Mouse (Mus musculus): ENCODE data around the gene Clspn. TPM values are rescaled to one million over a fixed set of nuclear protein-coding genes. Genes with fewer than 3 reads are reported as not detected.
"Not testable (repeated sequence)": the region's sequence is repeated elsewhere in the genome, so short reads cannot be mapped to it uniquely, and the experiment has no call there.

Clspn gene
- 1 to 10 TPM; 1.1 to 2.5 TPM for total RNA-seq (2021)

DNA sequence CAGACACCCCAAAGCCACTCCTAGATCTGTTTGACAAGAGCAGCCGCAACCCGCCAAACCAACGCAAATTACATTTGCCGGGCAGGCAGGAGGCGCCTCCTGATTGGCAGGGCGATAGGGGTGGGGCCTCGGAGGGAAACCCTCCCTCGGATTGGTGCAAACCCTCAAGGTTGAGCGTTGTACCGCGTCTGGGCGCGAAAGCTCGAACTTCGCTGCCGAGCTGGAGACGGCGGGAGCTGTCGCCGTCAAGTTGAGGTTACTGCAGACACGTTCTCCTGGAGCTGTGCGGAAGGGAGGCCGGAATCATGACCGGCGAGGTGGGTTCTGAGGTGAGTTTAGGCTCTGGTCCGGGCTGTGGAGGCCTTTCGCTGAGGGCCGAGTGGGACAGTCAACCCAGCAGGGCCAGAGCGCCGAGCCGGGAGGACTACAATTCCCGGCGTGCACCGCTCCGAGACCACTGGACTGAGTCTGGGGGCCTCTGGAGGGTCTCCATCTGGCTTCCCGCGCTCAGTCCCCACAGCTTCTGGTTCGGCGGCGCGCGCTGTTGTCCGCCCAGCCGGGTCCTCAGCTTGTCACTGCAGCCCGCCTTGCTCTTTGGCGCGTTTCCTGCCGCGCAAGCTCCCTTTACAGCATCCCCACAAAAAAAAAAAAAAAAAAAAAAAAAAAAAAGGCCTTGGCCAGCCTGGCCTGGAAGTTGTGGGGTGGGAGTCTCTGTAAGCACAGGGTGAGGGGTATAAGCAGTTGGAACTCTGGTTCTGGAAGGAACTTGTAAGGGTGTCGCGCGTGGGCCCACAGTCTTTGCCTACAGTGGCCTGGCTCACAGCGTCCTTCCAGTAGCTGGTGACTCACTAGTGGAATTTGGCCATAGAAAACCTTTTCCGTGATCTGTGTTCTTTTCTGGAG lies at the start of gene Clspn:
Clspn (plus strand) TSS at position 127 of the 903 bp plus-strand sequence.
- DNase-seq (ENCODE audit: extremely low spot score in 1 of 2, low spot score in 1 of 2) = peak; percentile 55 to 69

- DNase-seq (ENCODE audit: extremely low spot score in 1 of 2, low spot score in 1 of 2) = no peak
These were observed 48.4 kb upstream of the Clspn start for GRCm38 (mm10) chr4:126508110-126508899.

DNA sequence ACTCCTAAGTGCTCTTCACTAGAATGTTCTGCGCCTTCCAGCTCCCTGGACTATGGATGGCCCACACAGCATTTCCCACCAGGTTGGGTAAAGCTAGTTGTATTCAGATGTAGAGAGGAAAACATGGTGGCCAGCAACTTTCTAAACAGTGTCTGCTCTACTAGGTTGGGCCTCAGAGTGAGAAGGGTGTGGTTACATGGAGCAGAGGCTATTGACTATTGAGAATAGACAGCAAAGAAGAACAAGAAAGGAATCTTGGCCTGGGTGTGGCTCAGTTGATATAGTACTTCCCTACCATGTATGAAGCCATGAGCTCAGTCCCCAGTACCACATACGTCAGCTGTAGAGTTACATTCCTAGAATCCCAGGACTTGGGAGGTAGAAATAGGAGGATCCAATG lies 47.7 kb upstream of the Clspn start:
- no peak for DNase-seq (ENCODE audit: extremely low spot score in 1 of 2, low spot score in 1 of 2)

DNA sequence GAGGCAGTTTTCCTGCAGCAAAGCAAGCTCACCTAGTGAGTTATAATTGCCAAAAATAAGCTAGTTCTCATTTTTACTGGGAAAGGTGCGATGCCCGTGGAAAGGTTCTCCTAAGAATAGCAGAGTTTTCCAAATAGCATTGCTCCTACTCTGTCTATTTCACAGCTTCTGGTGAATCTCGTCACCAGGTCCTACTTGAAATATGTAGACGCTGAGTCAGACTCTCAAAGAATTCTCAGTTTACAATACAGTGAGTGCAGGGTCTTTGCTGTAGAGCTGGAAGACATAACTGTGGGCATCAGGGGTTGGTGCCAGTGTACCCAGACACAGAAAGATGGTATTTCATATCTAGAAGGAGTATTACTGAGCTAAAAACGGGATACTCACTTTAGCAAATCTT lies 45.7 kb upstream of the Clspn start:
- DNase-seq (ENCODE audit: extremely low spot score in 1 of 2, low spot score in 1 of 2) = no peak

DNA sequence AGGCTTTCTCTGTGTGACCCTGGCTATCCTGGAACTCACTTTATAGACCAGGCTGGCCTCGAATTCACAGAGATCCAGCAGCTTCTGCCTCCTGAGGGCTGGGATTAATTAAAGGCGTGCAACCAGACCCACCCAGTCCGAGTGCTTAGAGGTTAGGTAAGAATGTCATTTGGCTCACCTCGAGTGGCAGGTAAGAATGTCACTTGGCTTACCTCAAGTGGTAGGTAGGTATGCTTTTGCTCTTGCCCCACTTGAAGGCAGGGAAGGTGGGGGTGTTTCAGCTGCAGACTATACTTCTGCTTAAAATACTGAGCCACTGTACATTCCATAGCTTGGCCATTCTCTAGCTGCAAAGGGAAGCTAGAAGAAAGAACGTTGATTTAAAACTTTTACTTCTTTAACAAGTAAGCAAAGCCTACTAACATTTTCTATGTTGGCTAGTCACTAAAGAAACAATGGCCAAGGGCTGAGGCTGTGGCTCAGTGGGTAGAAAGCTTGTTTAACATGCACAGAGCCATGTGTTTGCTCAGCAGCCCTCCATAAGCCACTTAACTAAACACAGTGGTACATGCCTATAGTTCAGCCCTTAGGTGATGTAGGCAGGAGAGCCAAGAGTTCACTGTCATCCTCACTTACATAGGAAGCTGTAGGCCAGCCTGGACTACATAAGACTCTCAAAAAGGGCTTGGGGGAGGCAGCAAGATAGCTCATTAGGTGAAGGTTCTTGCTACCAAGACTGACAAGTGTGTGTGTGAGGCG lies 44.2 kb upstream of the Clspn start:
- DNase-seq (ENCODE audit: extremely low spot score in 1 of 2, low spot score in 1 of 2) = no peak

DNA sequence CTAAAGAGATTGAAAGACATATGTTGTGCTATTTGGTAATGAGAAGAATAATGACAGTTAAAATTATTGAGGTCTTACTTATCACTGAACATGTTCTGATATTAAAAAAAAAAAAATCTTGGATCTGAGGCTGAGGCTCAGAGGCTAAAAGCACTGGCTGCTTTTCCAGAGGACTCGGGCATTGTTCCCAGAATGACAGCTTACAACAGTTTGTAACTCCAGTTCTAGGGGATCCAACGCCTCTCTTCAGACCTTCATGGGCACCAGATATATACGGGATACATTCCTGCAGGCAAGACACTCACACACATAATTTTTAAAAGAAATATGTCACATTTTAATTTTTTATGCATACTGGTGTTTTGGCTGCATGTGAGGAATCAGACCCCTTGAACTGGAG lies 30.6 kb upstream of the Clspn start:
- peak in 1 of 2 experiments; percentile 11 for DNase-seq (ENCODE audit: extremely low spot score in 1 of 2, low spot score in 1 of 2)

GRCm38 (mm10) chr4:126526828-126527227 lies 29.9 kb upstream of the Clspn start:
- DNase-seq (ENCODE audit: extremely low spot score in 1 of 2, low spot score in 1 of 2) = no peak

GRCm38 (mm10) chr4:126532292-126532691 lies 24.4 kb upstream of the Clspn start:
- no peak for DNase-seq (ENCODE audit: extremely low spot score in 1 of 2, low spot score in 1 of 2)

DNA sequence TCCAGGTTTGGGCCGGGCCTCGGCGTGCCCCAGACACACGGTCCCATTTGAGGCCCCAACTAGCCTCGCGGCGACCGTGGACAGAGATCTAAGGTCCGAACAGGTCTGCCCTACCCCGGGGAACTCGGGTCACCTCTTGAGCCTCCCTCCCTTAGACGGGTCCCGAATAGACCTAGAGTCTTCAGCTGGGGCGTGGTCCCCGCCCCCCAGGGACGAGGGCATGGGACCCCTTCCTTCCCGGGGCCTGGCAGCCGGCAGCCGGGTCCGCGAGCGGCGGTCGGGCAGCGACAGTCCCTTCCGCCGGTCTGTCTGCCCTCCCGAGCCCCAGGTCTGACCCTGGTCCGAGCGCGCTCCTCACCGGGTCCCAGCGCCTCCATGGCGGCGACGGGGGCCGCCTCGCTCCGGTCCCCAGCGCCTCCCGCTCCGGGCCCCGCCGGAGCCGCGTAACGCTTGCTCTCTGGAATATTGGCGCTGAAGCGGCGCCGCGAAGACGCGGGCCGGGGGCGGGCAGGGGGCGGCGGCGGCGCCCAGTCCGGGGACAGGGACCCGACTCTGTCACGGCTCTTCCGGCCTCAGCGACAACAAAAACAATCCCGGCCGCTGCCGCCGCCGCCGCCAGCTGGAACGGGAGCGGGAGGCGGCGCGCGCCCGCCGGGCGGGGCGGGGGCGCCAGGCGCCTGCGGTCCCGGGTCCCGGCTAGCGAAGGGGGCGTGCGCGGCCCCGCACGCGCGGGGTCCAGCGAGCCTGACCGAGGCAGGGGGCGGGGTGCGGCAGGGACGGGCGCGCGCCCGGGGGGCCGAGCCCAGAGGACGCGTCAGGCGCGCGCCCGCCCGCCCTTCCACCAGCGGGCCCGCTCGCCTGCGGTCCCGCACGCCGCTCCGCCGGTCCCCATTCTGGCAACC lies 23.7 kb upstream of the Clspn start, which contains the start of gene Ago4:
Ago4 (minus strand) TSS at position 646 of the 902 bp plus-strand sequence.
- DNase-seq (ENCODE audit: extremely low spot score in 1 of 2, low spot score in 1 of 2) = peak; percentile 38 to 42

DNA sequence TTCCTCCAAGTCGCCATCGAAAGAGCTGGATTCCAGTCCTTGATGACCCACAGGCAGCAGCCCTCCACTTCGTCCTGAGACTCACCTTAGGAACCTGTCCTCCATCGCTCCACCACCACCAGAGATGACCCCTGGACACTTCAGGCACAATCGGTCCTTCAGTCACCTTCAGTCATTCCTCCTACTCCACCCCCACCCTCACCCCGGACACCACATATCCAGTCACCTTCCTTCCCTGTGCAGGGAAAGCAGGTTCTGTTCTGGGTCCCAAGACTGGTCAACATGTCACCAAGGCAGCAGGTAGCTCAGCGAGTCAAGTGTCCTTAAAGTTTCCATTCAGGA lies 23.0 kb upstream of the Clspn start:
- no peak for DNase-seq (ENCODE audit: extremely low spot score in 1 of 2, low spot score in 1 of 2)

- not testable (repeated sequence) for DNase-seq (ENCODE audit: extremely low spot score in 1 of 2, low spot score in 1 of 2)
These were observed 21.1 kb upstream of the Clspn start for GRCm38 (mm10) chr4:126535631-126536030.

- DNase-seq (ENCODE audit: extremely low spot score in 1 of 2, low spot score in 1 of 2) = no peak
These were observed 19.9 kb upstream of the Clspn start for GRCm38 (mm10) chr4:126536865-126537264.

DNA sequence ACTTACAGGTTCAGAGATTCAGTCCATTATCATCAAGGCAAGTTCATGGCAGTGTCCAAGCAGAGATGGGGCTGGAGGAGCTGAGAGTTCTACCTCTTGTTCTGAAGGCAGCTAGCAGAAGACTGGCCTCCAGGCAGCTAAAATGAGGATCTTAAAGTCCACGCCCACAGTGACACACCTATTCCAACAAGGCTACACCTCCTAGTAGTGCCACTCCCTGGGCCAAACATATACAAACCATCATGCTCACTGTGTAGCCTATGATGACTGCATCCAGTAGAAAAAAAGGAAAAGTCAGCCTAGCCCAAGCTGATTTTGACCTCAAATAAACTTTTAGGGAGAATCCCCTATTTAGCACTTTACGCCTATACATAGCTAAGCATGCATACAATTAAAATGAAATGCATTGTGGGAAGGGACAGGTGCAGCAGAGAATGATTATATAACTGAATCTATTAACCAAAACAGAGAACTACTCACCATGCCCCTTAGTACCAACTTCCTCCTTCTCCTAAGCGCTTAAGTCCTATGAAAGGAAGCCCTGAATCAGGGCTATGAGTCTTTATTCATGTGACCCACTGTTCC lies 16.2 kb upstream of the Clspn start:
- no peak for DNase-seq (ENCODE audit: extremely low spot score in 1 of 2, low spot score in 1 of 2)

GRCm38 (mm10) chr4:126542838-126543237 lies 13.9 kb upstream of the Clspn start:
- DNase-seq (ENCODE audit: extremely low spot score in 1 of 2, low spot score in 1 of 2) = no peak

GRCm38 (mm10) chr4:126545016-126545415 lies 11.7 kb upstream of the Clspn start:
- DNase-seq (ENCODE audit: extremely low spot score in 1 of 2, low spot score in 1 of 2) = no peak

DNA sequence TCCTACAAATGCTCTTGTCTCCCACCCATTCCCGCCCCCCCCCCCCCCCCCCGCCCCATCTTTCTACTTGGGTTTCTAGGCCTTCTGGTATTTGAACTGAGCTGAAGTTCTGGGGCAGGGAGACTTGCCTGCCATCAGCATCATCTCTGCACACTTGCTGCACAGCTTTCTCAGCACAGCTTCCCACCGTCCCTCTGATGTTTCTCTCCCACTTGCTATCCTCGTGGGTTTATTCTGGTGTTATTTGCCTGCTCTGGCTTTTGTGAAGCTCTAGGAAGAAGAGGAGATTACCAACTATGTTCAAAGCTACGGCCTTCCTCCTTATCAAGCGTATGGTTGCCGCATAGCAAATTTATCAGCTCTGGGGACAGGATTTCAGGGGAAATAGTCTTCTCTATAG lies 11.0 kb upstream of the Clspn start:
- DNase-seq (ENCODE audit: extremely low spot score in 1 of 2, low spot score in 1 of 2) = no peak

GRCm38 (mm10) chr4:126546183-126546582 lies 10.6 kb upstream of the Clspn start:
- DNase-seq (ENCODE audit: extremely low spot score in 1 of 2, low spot score in 1 of 2) = no peak

DNA sequence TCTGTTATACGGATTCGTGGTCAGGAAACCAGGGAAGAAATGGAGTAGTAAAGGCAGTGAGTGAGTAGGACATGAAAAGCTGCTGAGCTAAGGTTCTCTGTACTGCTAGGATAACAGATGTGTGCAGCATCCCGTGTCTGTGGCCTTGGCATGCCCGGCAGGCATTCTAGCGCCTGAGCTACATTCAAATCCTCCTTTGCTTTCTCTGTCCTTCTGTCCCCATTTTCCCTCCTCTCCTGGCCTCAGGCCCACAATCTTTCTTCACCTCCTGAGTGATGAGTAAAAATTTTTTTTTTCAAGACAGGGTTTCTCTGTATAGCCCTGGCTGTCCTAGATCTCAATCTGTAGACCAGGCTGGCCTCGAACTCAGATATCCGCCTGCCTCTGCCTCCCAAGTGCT lies 4.6 kb upstream of the Clspn start:
- DNase-seq (ENCODE audit: extremely low spot score in 1 of 2, low spot score in 1 of 2) = no peak

DNA sequence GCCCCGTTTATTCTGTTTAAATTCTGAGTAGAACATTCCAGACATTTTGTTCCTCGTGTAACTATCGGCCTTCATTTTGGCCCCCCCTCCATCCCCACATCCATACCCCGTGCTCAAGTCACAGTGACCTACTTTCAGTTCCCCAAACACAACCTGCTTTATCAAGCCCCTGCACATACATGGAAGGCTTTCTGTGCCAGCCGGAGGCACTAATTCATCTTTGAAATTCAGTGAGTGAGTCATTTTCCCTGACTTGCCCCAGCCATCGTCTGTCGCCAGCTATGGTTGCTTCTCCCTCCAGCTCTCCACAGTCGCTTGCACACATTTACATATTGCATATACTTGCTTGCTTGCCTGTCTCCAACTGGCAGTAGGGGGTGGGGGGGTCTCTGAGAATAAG lies 3.6 kb upstream of the Clspn start:
- DNase-seq (ENCODE audit: extremely low spot score in 1 of 2, low spot score in 1 of 2) = no peak

All from layer of hippocampus, postnatal 25 days (tissue).